8 mouse cellular contexts compared by ENCODE assay signal in genomic region chr9:50660431-50660830, GRCm38 (mm10). TPM values are rescaled to one million over a fixed set of nuclear protein-coding genes. Genes with fewer than 3 reads are reported as not detected.
DNase-seq lines count a peak whose midpoint lies in the region; ATAC-seq and TF ChIP-seq lines count a peak whose summit lies in the region.

No protein-coding gene starts in this region.

- peaks cover 27% of the 10 kb centered on the region for H3K36me3 ChIP-seq in heart, embryonic 12.5 days
- H3K36me3 ChIP-seq in kidney, postnatal 0 days (ENCODE audit: insufficient read depth, low read length): 0 out of 2 replicates have a peak, but pooled peaks cover 4% of the 10 kb centered on the region
- H3K36me3 ChIP-seq in macrophage (ENCODE audit: inconsistent target): no peaks in the 10 kb centered on the region
- H3K36me3 ChIP-seq in stomach, embryonic 14.5 days (ENCODE audit: control insufficient read depth, insufficient read depth, low read length): peaks cover 9% of the 10 kb centered on the region; the same call in 1 of the 2 replicates

- peak overlapping the region; percentile 73 for H3K4me2 ChIP-seq in heart, embryonic 12.5 days
- peak overlapping the region; percentile 75 for H3K4me2 ChIP-seq in kidney, postnatal 0 days (ENCODE audit: low read length)
- H3K4me2 ChIP-seq in stomach, embryonic 14.5 days (replicated peaks; ENCODE audit: low read depth, low read length): peak overlapping the region; percentile 70

- peak overlapping the region; percentile 97 for H3K9ac ChIP-seq in heart, embryonic 12.5 days
- peak overlapping the region; percentile 94; the same call in 1 of the 2 replicates for H3K9ac ChIP-seq in kidney, postnatal 0 days (ENCODE audit: low read depth, low read length)
- H3K9ac ChIP-seq in stomach, embryonic 14.5 days (replicated peaks; ENCODE audit: low read depth, low read length): no peak overlapping the region

- 25% methylated on average over 12 of the region's 12 CpGs for WGBS in heart, embryonic 12.5 days
- WGBS in kidney, postnatal 0 days: 16% methylated on average over 12 of the region's 12 CpGs
- 17% methylated on average over 12 of the region's 12 CpGs for WGBS in macrophage (ENCODE audit: missing documents)
- WGBS in stomach, embryonic 14.5 days: 21% methylated on average over 12 of the region's 12 CpGs

- no peak for TF ChIP-seq CTCF in kidney, postnatal 0 days (IDR thresholded peaks at IDR 0.05; ENCODE audit: low read depth)

- H3K79me2 ChIP-seq in macrophage (ENCODE audit: inconsistent target): peaks cover 8% of the 10 kb centered on the region; the same call in 1 of the 2 replicates

- H3K9me3 ChIP-seq in heart, embryonic 12.5 days (replicated peaks): no peaks in the 10 kb centered on the region
- H3K9me3 ChIP-seq in kidney, postnatal 0 days (replicated peaks; ENCODE audit: low read length): no peaks in the 10 kb centered on the region
- no peaks in the 10 kb centered on the region for H3K9me3 ChIP-seq in stomach, embryonic 14.5 days (ENCODE audit: control insufficient read depth, low read depth, low read length)

- peak; percentile 30 for DNase-seq in CD4-positive helper T cell, adult 2 months (ENCODE audit: low read depth, low spot score)
- DNase-seq in Muller cell, postnatal 12 days (ENCODE audit: inconsistent ontology term): peak; percentile 35
- DNase-seq in embryo, embryonic 9.5 days (ENCODE audit: extremely low spot score): peak; percentile 20
- DNase-seq in kidney, postnatal 0 days (ENCODE audit: low spot score): peak; percentile 36
- no peak for DNase-seq in natural killer cell, adult 2 months (ENCODE audit: low spot score in 2 of 2)

- no peaks in the 10 kb centered on the region for H3K27me3 ChIP-seq in heart, embryonic 12.5 days (replicated peaks)
- no peaks in the 10 kb centered on the region for H3K27me3 ChIP-seq in kidney, postnatal 0 days (ENCODE audit: insufficient read depth, low read length)
- H3K27me3 ChIP-seq in stomach, embryonic 14.5 days (ENCODE audit: control insufficient read depth, insufficient read depth, low read length): no peaks in the 10 kb centered on the region

- peaks cover 17% of the 10 kb centered on the region for H3K4me1 ChIP-seq in heart, embryonic 12.5 days (replicated peaks)
- H3K4me1 ChIP-seq in kidney, postnatal 0 days (replicated peaks; ENCODE audit: insufficient read depth, low read length): peaks cover 4% of the 10 kb centered on the region; the same call in 1 of the 2 replicates
- H3K4me1 ChIP-seq in stomach, embryonic 14.5 days (ENCODE audit: control insufficient read depth, insufficient read depth, low read length): 0 out of 2 replicates have a peak, but pooled peaks cover 11% of the 10 kb centered on the region

- no peak overlapping the region for H3K27ac ChIP-seq in heart, embryonic 12.5 days (ENCODE audit: poor library complexity, severe bottlenecking)
- H3K27ac ChIP-seq in kidney, postnatal 0 days: peak overlapping the region; percentile 87; the same call in 1 of the 2 replicates
- no peak overlapping the region for H3K27ac ChIP-seq in macrophage
- no peak overlapping the region for H3K27ac ChIP-seq in stomach, embryonic 14.5 days (ENCODE audit: low read length)

- no peak for ATAC-seq in heart, embryonic 12.5 days (ENCODE audit: insufficient number of reproducible peaks, low FRiP score)
- ATAC-seq in kidney, postnatal 0 days (replicated peaks; ENCODE audit: low FRiP score, low read depth): peak; percentile 34; the same call in 1 of the 2 replicates
- ATAC-seq in stomach, embryonic 14.5 days (ENCODE audit: insufficient number of reproducible peaks, insufficient read depth, low FRiP score, low read depth): no peak

- H3K4me3 ChIP-seq in heart, embryonic 12.5 days: peak overlapping the region; percentile 98
- H3K4me3 ChIP-seq in kidney, postnatal 0 days (replicated peaks; ENCODE audit: low read depth, low read length): peak overlapping the region; percentile 91
- H3K4me3 ChIP-seq in macrophage (ENCODE audit: inconsistent target): peak overlapping the region; percentile 84
- peak overlapping the region; percentile 63 for H3K4me3 ChIP-seq in stomach, embryonic 14.5 days (ENCODE audit: low read depth, low read length)

RNA-seq across cellular contexts. Expression of gene Dlat, which starts 0.9 kb away (rescaled TPM):
- 138 and 147 TPM in 2 replicates for polyA plus RNA-seq in heart, embryonic 12.5 days (2016; fragmentation: Nextera tagmentation; extraction: Ambion mirVana)
- polyA plus RNA-seq in kidney, postnatal 0 days (2015; fragmentation: Nextera tagmentation; extraction: Ambion mirVana): 84.6 and 86.5 TPM in 2 replicates
- total RNA-seq in macrophage (2018; cell fraction: chromatin; rRNA removed): 10 to 100 TPM in 23 of 26 experiments, 1 to 10 TPM in 3; 3.6 to 46.3 (median 22.9) TPM
- total RNA-seq in macrophage (2018; cell fraction: cytosol; rRNA removed): 10 to 100 TPM; 18.7 to 29.9 (median 26.3) TPM
- total RNA-seq in macrophage (2018; cell fraction: nucleus; rRNA removed): 10 to 100 TPM in 21 of 26 experiments, 1 to 10 TPM in 5; 5.2 to 35.4 (median 16.6) TPM
- polyA plus RNA-seq in macrophage (2018): 17.0 to 33.3 TPM (median 24.8 TPM) in 3 replicates
- 47.9 and 51.5 TPM in 2 replicates for polyA plus RNA-seq in stomach, embryonic 14.5 days (2014; fragmentation: Nextera tagmentation; extraction: Ambion mirVana)

RNA-seq across cellular contexts. Expression of gene Nkapd1, which starts 43.2 kb away (rescaled TPM):
- polyA plus RNA-seq in heart, embryonic 12.5 days (2016; fragmentation: Nextera tagmentation; extraction: Ambion mirVana): 20.4 and 21.0 TPM in 2 replicates
- 25.7 and 26.0 TPM in 2 replicates for polyA plus RNA-seq in kidney, postnatal 0 days (2015; fragmentation: Nextera tagmentation; extraction: Ambion mirVana)
- 10 to 100 TPM; 18.2 to 70.8 (median 47.2) TPM for total RNA-seq in macrophage (2018; cell fraction: chromatin; rRNA removed)
- 10 to 100 TPM; 16.5 to 28.0 (median 20.7) TPM for total RNA-seq in macrophage (2018; cell fraction: cytosol; rRNA removed)
- 10 to 100 TPM; 15.8 to 62.4 (median 34.6) TPM for total RNA-seq in macrophage (2018; cell fraction: nucleus; rRNA removed)
- 17.0 to 40.6 TPM (median 19.3 TPM) in 3 replicates for polyA plus RNA-seq in macrophage (2018)
- polyA plus RNA-seq in stomach, embryonic 14.5 days (2014; fragmentation: Nextera tagmentation; extraction: Ambion mirVana): 26.2 and 29.5 TPM in 2 replicates

RNA-seq across cellular contexts. Expression of gene Pih1d2, which starts 43.3 kb away (rescaled TPM):
- 2.5 and 3.0 TPM in 2 replicates for polyA plus RNA-seq in heart, embryonic 12.5 days (2016; fragmentation: Nextera tagmentation; extraction: Ambion mirVana)
- polyA plus RNA-seq in kidney, postnatal 0 days (2015; fragmentation: Nextera tagmentation; extraction: Ambion mirVana): 5.7 and 7.1 TPM in 2 replicates
- total RNA-seq in macrophage (2018; cell fraction: chromatin; rRNA removed): 1 to 10 TPM in 11 of 26 experiments, under 1 TPM in 5, not detected in 10; 0.48 to 8.8 (median 1.4) TPM
- under 1 TPM; 0.17 to 0.96 (median 0.49) TPM for total RNA-seq in macrophage (2018; cell fraction: cytosol; rRNA removed)
- 1 to 10 TPM in 14 of 26 experiments, under 1 TPM in 8, not detected in 4; 0.46 to 3.2 (median 1.3) TPM for total RNA-seq in macrophage (2018; cell fraction: nucleus; rRNA removed)
- 0.34 to 1.1 TPM (median 0.45 TPM) in 3 replicates for polyA plus RNA-seq in macrophage (2018)
- 4.7 and 5.4 TPM in 2 replicates for polyA plus RNA-seq in stomach, embryonic 14.5 days (2014; fragmentation: Nextera tagmentation; extraction: Ambion mirVana)

RNA-seq across cellular contexts. Expression of gene Timm8b, which starts 56.7 kb away (rescaled TPM):
- 290 and 305 TPM in 2 replicates for polyA plus RNA-seq in heart, embryonic 12.5 days (2016; fragmentation: Nextera tagmentation; extraction: Ambion mirVana)
- polyA plus RNA-seq in kidney, postnatal 0 days (2015; fragmentation: Nextera tagmentation; extraction: Ambion mirVana): 406 and 483 TPM in 2 replicates
- total RNA-seq in macrophage (2018; cell fraction: chromatin; rRNA removed): 10 to 100 TPM in 10 of 26 experiments, 1 to 10 TPM in 14, not detected in 2; 2.7 to 19.9 (median 7.9) TPM
- 100 to 1,000 TPM in 19 of 26 experiments, 10 to 100 TPM in 7; 86.0 to 197 (median 118) TPM for total RNA-seq in macrophage (2018; cell fraction: cytosol; rRNA removed)
- 10 to 100 TPM in 24 of 26 experiments, 1 to 10 TPM in 2; 3.8 to 54.0 (median 23.9) TPM for total RNA-seq in macrophage (2018; cell fraction: nucleus; rRNA removed)
- polyA plus RNA-seq in macrophage (2018): 108 to 125 TPM (median 123 TPM) in 3 replicates
- polyA plus RNA-seq in stomach, embryonic 14.5 days (2014; fragmentation: Nextera tagmentation; extraction: Ambion mirVana): 272 and 288 TPM in 2 replicates

RNA-seq across cellular contexts. Expression of gene Sdhd, which starts 56.8 kb away (rescaled TPM):
- 570 and 575 TPM in 2 replicates for polyA plus RNA-seq in heart, embryonic 12.5 days (2016; fragmentation: Nextera tagmentation; extraction: Ambion mirVana)
- 599 and 602 TPM in 2 replicates for polyA plus RNA-seq in kidney, postnatal 0 days (2015; fragmentation: Nextera tagmentation; extraction: Ambion mirVana)
- 10 to 100 TPM in 16 of 26 experiments, 1 to 10 TPM in 10; 2.5 to 28.4 (median 11.9) TPM for total RNA-seq in macrophage (2018; cell fraction: chromatin; rRNA removed)
- 100 to 1,000 TPM; 120 to 179 (median 146) TPM for total RNA-seq in macrophage (2018; cell fraction: cytosol; rRNA removed)
- total RNA-seq in macrophage (2018; cell fraction: nucleus; rRNA removed): 10 to 100 TPM; 19.4 to 75.3 (median 44.1) TPM
- polyA plus RNA-seq in macrophage (2018): 84.1 to 152 TPM (median 148 TPM) in 3 replicates
- polyA plus RNA-seq in stomach, embryonic 14.5 days (2014; fragmentation: Nextera tagmentation; extraction: Ambion mirVana): 295 and 307 TPM in 2 replicates

Comparison
In these comparisons a context has a peak if more than half of its experiments do, and no peak if none do; other contexts are left out.
1. DNase-seq: peak in CD4-positive helper T cell, adult 2 months (single experiment), Muller cell, postnatal 12 days (single experiment), embryo, embryonic 9.5 days (single experiment) and kidney, postnatal 0 days (single experiment); none in natural killer cell, adult 2 months (0 of 2).
2. Peak in every context shown above with its lines, with median percentiles within 50 percentile points of each other: H3K4me2 ChIP-seq and H3K4me3 ChIP-seq.